Mouse (Mus musculus) pancreas, adult 10 weeks (tissue): ENCODE data around the gene Gmps. TPM values are rescaled to one million over a fixed set of nuclear protein-coding genes. Genes with fewer than 3 reads are reported as not detected.

Source experiments
- polyA plus RNA-seq: library from polyadenylated mRNA; stranded (reverse); fragments of 350-450 nt; fragmentation: Illumina TruSeq; extraction: RNeasy Lipid Tissue Mini Kit (QIAGEN cat#74804); gene quantifications from one replicate; pipeline ENCODE4 v1.2.3, GENCODE M21; 2015; ENCODE audit warnings: low read depth, low replicate concordance; ENCODE audit not compliant: insufficient read depth

Gene Gmps
- 3.2 TPM for polyA plus RNA-seq

DNA sequence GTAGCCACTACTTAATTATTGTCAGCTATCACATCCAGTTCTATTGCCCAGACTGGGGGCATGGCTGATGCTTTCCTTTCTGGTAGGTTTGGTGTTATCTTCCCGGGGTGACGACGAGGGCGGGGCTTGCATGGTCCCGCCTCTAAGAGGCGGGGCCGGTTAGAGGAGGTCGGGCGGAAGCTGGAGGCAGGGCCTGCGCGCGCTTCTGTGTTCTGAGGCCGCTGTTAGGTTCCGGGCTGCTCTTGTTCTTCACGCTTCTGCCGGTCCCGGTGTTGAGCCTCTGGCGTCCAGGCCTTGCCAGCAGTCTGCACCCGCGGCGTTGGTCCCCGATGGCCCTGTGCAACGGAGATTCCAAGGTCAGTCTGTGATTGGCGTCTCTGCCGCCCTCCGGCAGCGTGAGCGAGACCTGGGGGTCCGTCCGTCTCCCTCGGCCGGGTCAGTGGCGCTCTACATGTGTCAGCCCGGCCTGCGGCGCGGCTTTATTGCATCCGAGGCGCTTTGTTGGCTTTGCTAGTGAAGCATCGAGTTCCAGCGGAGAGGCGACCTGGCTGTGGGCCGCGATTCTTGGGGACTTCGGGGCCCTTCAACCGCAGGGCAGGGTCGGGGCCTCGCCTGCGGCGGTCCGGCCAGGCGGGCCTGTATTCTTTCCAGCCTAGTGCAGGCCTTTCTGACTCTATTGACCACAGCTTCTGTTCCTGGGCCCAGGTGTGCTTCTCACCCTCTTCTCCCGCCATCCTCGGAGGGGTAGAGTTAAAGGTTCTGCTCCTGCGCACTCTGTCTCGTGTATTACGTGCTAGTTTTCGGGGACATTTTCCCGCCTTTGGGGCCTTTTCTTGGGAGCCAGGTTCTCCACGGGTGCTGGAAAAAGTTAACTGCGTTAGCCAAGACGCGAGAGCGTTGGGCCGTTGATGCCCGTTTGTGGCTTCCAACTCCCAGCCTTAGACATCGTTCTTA is at the start of gene Gmps:
Gene Gmps, plus strand, starts transcription at position 152 of the 954 bp plus-strand sequence.

DNA sequence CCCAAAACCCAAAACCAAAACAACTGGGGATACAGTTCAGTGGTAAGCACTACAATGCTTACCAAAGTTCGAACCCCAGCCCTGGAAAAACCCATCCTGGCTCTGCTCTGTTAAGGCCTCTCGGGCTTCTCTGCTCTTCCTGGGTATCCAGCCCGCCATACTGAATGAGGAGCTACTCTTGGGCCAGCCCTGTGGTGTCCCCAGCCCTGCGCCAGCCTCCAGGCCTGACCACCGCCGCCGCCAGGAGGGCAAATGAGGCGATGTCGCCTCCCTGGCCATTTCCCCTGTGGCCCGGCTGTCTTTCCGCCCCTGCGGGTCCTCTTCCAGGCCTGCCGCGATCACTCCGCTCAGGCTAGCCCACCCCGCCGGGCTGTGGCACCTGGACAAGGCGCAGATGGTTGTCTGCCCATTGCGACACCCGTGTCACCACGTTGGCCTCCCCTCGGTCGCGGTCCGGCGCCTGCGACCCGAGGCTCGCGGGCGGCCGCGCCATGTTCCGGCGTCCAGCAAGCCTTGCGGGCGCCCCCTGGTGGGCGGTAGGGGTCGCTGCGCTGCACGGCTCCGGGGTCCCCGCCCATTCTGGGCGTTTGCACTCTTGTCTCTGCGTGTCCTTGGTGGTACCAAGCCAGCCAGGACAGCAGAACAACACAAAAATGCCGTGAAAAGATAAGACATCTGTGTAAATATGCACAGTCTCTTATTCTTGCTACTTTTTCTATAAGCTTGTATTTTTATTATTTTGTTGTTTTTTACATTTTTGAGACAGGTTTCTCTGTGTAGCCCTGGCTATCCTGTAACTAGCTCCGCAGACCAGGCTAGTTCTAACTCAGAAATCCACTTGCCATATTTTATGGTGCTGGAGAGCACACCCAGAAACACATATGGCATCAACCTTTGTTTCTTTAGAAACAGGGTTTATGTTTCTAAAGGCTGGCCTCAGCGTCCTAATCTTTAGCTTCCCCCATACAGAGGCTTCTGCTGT is 46.7 kb upstream of the Gmps start, which contains the start of gene E130311K13Rik:
Gene E130311K13Rik, minus strand, starts transcription at position 595 of the 982 bp plus-strand sequence.

DNA sequence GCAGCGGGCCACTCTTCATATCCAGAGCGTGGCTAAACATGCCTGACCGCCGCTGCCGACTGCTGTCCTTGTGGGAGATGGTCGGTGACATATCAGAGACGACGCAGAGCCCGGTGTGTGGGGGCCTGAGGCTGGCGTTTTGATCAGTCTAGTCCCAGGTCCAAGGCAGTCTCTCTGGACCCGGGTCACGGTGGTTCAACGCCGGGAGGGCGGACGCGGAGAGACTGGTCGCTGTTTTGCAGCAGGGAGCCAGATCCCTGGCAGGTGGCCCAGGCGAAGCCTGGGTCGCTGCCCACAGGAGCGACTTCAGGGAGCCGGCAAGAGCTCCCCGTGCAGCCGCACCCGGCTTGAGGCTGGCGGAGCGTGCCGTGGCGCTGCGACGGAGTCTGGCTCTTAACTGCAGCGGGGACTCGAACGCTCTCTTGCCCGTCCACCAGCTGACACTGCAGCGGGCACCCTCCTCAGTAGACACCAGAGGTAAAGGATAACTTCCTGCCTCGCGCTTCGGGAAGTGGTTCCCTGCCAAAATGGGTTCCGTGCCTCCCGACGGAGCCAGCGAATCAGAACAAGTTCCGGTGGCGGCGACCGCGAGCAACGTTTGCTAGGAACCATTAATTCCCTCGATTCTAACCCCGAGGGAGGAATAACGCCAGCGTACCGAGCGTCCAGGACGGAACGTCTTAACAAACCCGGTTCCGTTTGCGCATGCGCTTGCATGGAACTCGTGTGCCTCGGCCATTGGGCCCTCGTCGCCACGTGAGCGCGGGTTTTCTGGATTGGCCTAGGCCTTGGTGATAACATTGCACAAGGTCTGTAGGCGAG is 11.6 kb upstream of the Gmps start, which contains the start of gene Slc33a1:
Gene Slc33a1, minus strand, starts transcription at position 669 of the 822 bp plus-strand sequence.

Other genes starting within 250 kb of the Gmps start
- gene Plch1, start 76.6 kb upstream of the Gmps start, polyA plus RNA-seq, result 1.3 TPM
- gene E130311K13Rik, start 46.6 kb upstream of the Gmps start, polyA plus RNA-seq, result 1.3 TPM
- gene Slc33a1, start 11.3 kb upstream of the Gmps start, polyA plus RNA-seq, result 8.0 TPM
- not detected for gene Vmn2r1, start 105.4 kb downstream of the Gmps start, polyA plus RNA-seq
- gene Vmn2r2, start 165.8 kb downstream of the Gmps start, polyA plus RNA-seq, result not detected